Mouse (Mus musculus): ENCODE results near the gene Pard3b. TPM values are rescaled to one million over a fixed set of nuclear protein-coding genes. Genes with fewer than 3 reads are reported as not detected.

The Pard3b gene
- polyA plus RNA-seq, 1 experiment from 2014 or later: 21.4 TPM

- Histone ChIP-seq H3K4me2 (ENCODE audit: low read length) (no peak overlapping the region), H3K36me3 (ENCODE audit: insufficient read depth, low read length) (no peaks in the 10 kb centered on the region), H3K27me3 (ENCODE audit: insufficient read depth, low read length) (no peaks in the 10 kb centered on the region), H3K27ac (no peak overlapping the region), H3K4me3 (replicated peaks; ENCODE audit: low read depth, low read length) (no peak overlapping the region), H3K4me1 (replicated peaks; ENCODE audit: insufficient read depth, low read length) (no peaks in the 10 kb centered on the region; the same call in 1 of the 2 replicates), H3K9ac (ENCODE audit: low read depth, low read length) (no peak overlapping the region), H3K9me3 (replicated peaks; ENCODE audit: low read length) (no peaks in the 10 kb centered on the region)
- ATAC-seq (replicated peaks; ENCODE audit: low FRiP score, low read depth) (no peak), DNase-seq (ENCODE audit: low spot score) (peak; percentile 37)
- WGBS: 38% methylated on average over 5 of the region's 5 CpGs
- no peak for TF ChIP-seq CTCF (IDR thresholded peaks at IDR 0.05; ENCODE audit: low read depth)
Measured at GRCm38 (mm10) chr1:62648591-62648990, 1010.0 kb downstream of the Pard3b start.

GRCm38 (mm10) chr1:62650491-62650890 lies 1011.9 kb downstream of the Pard3b start:
- H3K4me1 ChIP-seq (replicated peaks; ENCODE audit: insufficient read depth, low read length): no peaks in the 10 kb centered on the region; the same call in 1 of the 2 replicates
- H3K9ac ChIP-seq (ENCODE audit: low read depth, low read length): no peak overlapping the region
- no peak overlapping the region for H3K27ac ChIP-seq
- WGBS: 78% methylated on average over 5 of the region's 5 CpGs
- H3K27me3 ChIP-seq (ENCODE audit: insufficient read depth, low read length): no peaks in the 10 kb centered on the region
- no peak overlapping the region for H3K4me2 ChIP-seq (ENCODE audit: low read length)
- no peak overlapping the region for H3K4me3 ChIP-seq (replicated peaks; ENCODE audit: low read depth, low read length)
- H3K36me3 ChIP-seq (ENCODE audit: insufficient read depth, low read length): no peaks in the 10 kb centered on the region
- ATAC-seq (replicated peaks; ENCODE audit: low FRiP score, low read depth) (no peak), DNase-seq (ENCODE audit: low spot score) (no peak)
- no peaks in the 10 kb centered on the region for H3K9me3 ChIP-seq (replicated peaks; ENCODE audit: low read length)
- no peak for TF ChIP-seq CTCF (IDR thresholded peaks at IDR 0.05; ENCODE audit: low read depth)

- Histone ChIP-seq H3K4me2 (ENCODE audit: low read length) (no peak overlapping the region), H3K27ac (no peak overlapping the region), H3K4me3 (replicated peaks; ENCODE audit: low read depth, low read length) (no peak overlapping the region), H3K4me1 (replicated peaks; ENCODE audit: insufficient read depth, low read length) (no peaks in the 10 kb centered on the region), H3K9ac (ENCODE audit: low read depth, low read length) (no peak overlapping the region), H3K27me3 (ENCODE audit: insufficient read depth, low read length) (no peaks in the 10 kb centered on the region), H3K9me3 (replicated peaks; ENCODE audit: low read length) (no peaks in the 10 kb centered on the region), H3K36me3 (ENCODE audit: insufficient read depth, low read length) (no peaks in the 10 kb centered on the region)
- WGBS: 70% methylated on average over 6 of the region's 6 CpGs
- ATAC-seq (replicated peaks; ENCODE audit: low FRiP score, low read depth): no peak
- DNase-seq (ENCODE audit: low spot score): no peak
- no peak for TF ChIP-seq CTCF (IDR thresholded peaks at IDR 0.05; ENCODE audit: low read depth)
Measured at GRCm38 (mm10) chr1:62654436-62654835, 1015.8 kb downstream of the Pard3b start.

- DNase-seq (ENCODE audit: low spot score) (peak; percentile 68), ATAC-seq (replicated peaks; ENCODE audit: low FRiP score, low read depth) (no peak)
- 49% methylated on average over 8 of the region's 8 CpGs for WGBS
Measured at GRCm38 (mm10) chr1:62664960-62665645, 1026.5 kb downstream of the Pard3b start.

GRCm38 (mm10) chr1:62665771-62666730 lies 1027.4 kb downstream of the Pard3b start:
- peak overlapping the region; percentile 10; the same call in 1 of the 2 replicates for H3K27ac ChIP-seq
- H3K4me3 ChIP-seq (replicated peaks; ENCODE audit: low read depth, low read length): no peak overlapping the region
- 0 out of 2 replicates have a peak, but pooled peaks cover 3% of the 10 kb centered on the region for H3K9me3 ChIP-seq (replicated peaks; ENCODE audit: low read length)
- 72% methylated on average over 5 of the region's 5 CpGs for WGBS
- ATAC-seq (replicated peaks; ENCODE audit: low FRiP score, low read depth) (no peak), DNase-seq (ENCODE audit: low spot score) (no peak)
- TF ChIP-seq CTCF (IDR thresholded peaks at IDR 0.05; ENCODE audit: low read depth): no peak
- H3K36me3 ChIP-seq (ENCODE audit: insufficient read depth, low read length): no peaks in the 10 kb centered on the region
- no peak overlapping the region for H3K4me2 ChIP-seq (ENCODE audit: low read length)
- H3K27me3 ChIP-seq (ENCODE audit: insufficient read depth, low read length): no peaks in the 10 kb centered on the region
- no peaks in the 10 kb centered on the region for H3K4me1 ChIP-seq (replicated peaks; ENCODE audit: insufficient read depth, low read length)
- H3K9ac ChIP-seq (ENCODE audit: low read depth, low read length): no peak overlapping the region

More at GRCm38 (mm10) chr1:62664960-62665645, 1026.5 kb downstream of the Pard3b start:
- H3K27ac ChIP-seq: peak overlapping the region; percentile 10; the same call in 1 of the 2 replicates
- H3K27me3 ChIP-seq (ENCODE audit: insufficient read depth, low read length): no peaks in the 10 kb centered on the region
- no peak overlapping the region for H3K4me3 ChIP-seq (replicated peaks; ENCODE audit: low read depth, low read length)
- H3K4me2 ChIP-seq (ENCODE audit: low read length): no peak overlapping the region
- H3K9ac ChIP-seq (ENCODE audit: low read depth, low read length): no peak overlapping the region
- H3K9me3 ChIP-seq (replicated peaks; ENCODE audit: low read length): 0 out of 2 replicates have a peak, but pooled peaks cover 3% of the 10 kb centered on the region
- H3K36me3 ChIP-seq (ENCODE audit: insufficient read depth, low read length): no peaks in the 10 kb centered on the region
- no peak for TF ChIP-seq CTCF (IDR thresholded peaks at IDR 0.05; ENCODE audit: low read depth)
- H3K4me1 ChIP-seq (replicated peaks; ENCODE audit: insufficient read depth, low read length): no peaks in the 10 kb centered on the region

GRCm38 (mm10) chr1:62666780-62667179 lies 1028.2 kb downstream of the Pard3b start:
- no peaks in the 10 kb centered on the region for H3K27me3 ChIP-seq (ENCODE audit: insufficient read depth, low read length)
- ATAC-seq (replicated peaks; ENCODE audit: low FRiP score, low read depth): no peak
- 69% methylated on average over 5 of the region's 5 CpGs for WGBS

More at GRCm38 (mm10) chr1:62666780-62667179, 1028.2 kb downstream of the Pard3b start:
- Histone ChIP-seq H3K9ac (ENCODE audit: low read depth, low read length) (no peak overlapping the region), H3K4me2 (ENCODE audit: low read length) (no peak overlapping the region), H3K9me3 (replicated peaks; ENCODE audit: low read length) (0 out of 2 replicates have a peak, but pooled peaks cover 3% of the 10 kb centered on the region), H3K4me1 (replicated peaks; ENCODE audit: insufficient read depth, low read length) (no peaks in the 10 kb centered on the region), H3K27ac (no peak overlapping the region), H3K36me3 (ENCODE audit: insufficient read depth, low read length) (no peaks in the 10 kb centered on the region), H3K4me3 (replicated peaks; ENCODE audit: low read depth, low read length) (no peak overlapping the region)
- no peak for DNase-seq (ENCODE audit: low spot score)
- no peak for TF ChIP-seq CTCF (IDR thresholded peaks at IDR 0.05; ENCODE audit: low read depth)
